Mouse (Mus musculus): ENCODE results near the gene BC049762. TPM values are rescaled to one million over a fixed set of nuclear protein-coding genes. Genes with fewer than 3 reads are reported as not detected.

Gene BC049762
- polyA plus RNA-seq, 1 experiment from 2014 or later: 0.36 TPM

DNA sequence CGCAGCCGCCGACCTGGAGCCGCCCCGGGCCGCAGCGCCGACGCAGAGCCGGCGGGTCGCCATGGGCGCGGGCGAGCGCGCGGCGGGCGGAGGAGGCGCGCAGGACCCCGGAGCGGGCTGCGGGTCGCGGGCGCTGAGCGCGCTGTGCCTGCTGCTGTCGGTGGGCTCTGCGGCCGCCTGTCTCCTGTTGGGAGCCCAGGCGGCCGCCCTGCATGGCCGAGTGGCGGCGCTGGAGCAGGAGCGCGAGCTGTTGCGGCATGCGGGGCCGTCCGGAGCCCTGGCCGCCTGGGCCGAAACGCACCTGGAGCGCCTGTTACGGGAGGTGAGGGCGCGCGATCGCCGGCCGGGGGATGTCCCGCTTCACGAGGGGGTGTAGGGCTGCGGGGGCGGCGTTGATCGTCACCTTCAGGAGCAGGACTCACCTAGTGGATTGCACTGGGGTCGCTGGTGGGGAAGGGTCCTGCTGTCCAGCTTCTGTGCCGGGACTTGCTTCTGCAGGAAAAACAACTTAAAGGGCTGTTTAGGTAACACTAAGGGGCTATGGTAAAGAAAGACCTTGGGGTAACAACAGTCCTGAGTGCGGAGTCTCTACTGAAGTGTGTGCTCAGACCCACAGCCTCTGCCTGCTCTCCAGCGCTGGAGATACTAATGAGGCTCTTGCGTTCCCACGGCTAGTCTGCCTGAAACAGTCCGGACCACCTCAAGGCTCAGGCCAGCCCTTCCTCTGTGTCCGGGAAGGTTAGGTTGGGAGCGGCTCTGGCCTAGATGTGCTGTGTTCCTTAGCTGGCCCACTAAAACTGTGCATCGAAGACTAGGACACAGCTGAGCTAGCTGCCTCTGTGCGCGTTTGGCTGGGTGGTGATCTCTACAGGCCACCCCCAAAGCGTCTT, 27.5 kb upstream of the BC049762 start:
- WGBS (ENCODE audit: insufficient replicate concordance): 2% methylated on average over 49 of the region's 74 CpGs
- 0 out of 2 replicates have a peak overlapping the region, but pooled peaks have one; percentile 54 for H3K27ac ChIP-seq (ENCODE audit: low read depth, low read length)

DNA sequence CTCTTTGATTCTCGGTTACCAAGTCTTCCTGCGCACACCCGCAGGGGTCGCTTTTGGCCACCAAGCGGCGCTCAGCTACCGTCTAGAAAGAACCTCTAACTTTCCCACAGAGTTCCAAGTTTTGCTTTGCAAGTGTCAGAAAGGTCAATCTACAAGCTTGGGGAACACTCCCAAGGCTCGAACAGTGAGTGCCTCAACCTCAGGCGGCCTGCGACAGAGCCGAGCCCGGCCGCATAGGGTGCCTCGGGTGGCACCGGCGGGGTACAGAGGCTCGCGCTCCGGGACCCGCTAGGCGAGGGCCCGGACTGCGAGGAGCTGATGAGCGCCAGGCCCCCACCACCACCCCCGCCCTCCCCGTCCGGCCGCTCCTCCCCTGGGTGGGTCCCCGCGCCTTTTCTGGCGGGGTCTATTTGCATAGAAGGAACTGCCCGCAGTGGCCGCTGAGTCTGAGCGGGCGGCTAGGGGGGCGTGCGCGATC, 26.8 kb upstream of the BC049762 start, which contains the start of gene Col23a1:
Gene Col23a1 (plus strand): TSS at position 357 of the 478 bp plus-strand sequence.
- peak within 1 kb of the TSS; percentile 88 for H3K4me2 ChIP-seq
- H3K27ac ChIP-seq (ENCODE audit: low read depth, low read length): peak within 1 kb of the TSS; percentile 54

More for the DNA sequence above, 27.5 kb upstream of the BC049762 start:
- Histone ChIP-seq H3K36me3 (ENCODE audit: control insufficient read depth, insufficient read depth, low read length) (no peaks in the 10 kb centered on the region), H3K4me1 (ENCODE audit: control insufficient read depth, insufficient read depth, low read length) (no peaks in the 10 kb centered on the region), H3K9ac (ENCODE audit: low read depth, low read length) (peak overlapping the region; percentile 64), H3K9me3 (replicated peaks; ENCODE audit: control insufficient read depth, low read length) (no peaks in the 10 kb centered on the region), H3K4me3 (ENCODE audit: low read depth, low read length) (peak overlapping the region; percentile 69), H3K4me2 (peak overlapping the region; percentile 88), H3K27me3 (ENCODE audit: control insufficient read depth, insufficient read depth, low read length) (peaks cover 9% of the 10 kb centered on the region; the same call in 1 of the 2 replicates)
- ATAC-seq (replicated peaks; ENCODE audit: insufficient number of reproducible peaks, low FRiP score, low TSS enrichment): peak; percentile 71

DNA sequence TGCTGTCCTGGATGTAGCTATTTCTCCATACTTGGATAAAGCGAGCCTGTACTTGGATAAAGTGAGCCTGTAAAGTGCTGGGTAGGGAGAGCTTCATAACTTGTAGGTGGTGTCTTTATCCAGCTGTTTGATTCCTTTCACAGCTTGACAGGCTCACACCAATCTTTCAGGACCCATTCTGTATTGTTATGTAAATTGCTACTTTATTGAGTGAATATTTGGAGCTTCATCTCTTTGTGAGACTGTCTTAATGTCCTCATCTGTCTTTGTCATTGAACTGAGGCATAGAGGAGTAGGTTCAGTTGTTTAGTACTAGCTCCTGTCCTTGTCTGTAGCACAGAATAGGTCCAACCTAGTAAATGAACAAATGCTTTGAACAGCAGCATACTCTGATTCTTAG, 11.6 kb upstream of the BC049762 start:
- no peak overlapping the region for H3K9ac ChIP-seq (ENCODE audit: low read depth, low read length)
- no peaks in the 10 kb centered on the region for H3K9me3 ChIP-seq (replicated peaks; ENCODE audit: control insufficient read depth, low read length)
- H3K36me3 ChIP-seq (ENCODE audit: control insufficient read depth, insufficient read depth, low read length): peaks cover 36% of the 10 kb centered on the region
- no peak for ATAC-seq (replicated peaks; ENCODE audit: insufficient number of reproducible peaks, low FRiP score, low TSS enrichment)
- H3K27me3 ChIP-seq (ENCODE audit: control insufficient read depth, insufficient read depth, low read length): no peaks in the 10 kb centered on the region
- H3K4me2 ChIP-seq: no peak overlapping the region
- no peaks in the 10 kb centered on the region for H3K4me1 ChIP-seq (ENCODE audit: control insufficient read depth, insufficient read depth, low read length)
- H3K27ac ChIP-seq (ENCODE audit: low read depth, low read length): no peak overlapping the region
- H3K4me3 ChIP-seq (ENCODE audit: low read depth, low read length): no peak overlapping the region
- WGBS (ENCODE audit: insufficient replicate concordance): 90% methylated on average over 1 of the region's 1 CpGs

More for the DNA sequence above, 26.8 kb upstream of the BC049762 start, which contains the start of gene Col23a1:
- Histone ChIP-seq H3K36me3 (ENCODE audit: control insufficient read depth, insufficient read depth, low read length) (no peaks in the 10 kb centered on the region), H3K4me1 (ENCODE audit: control insufficient read depth, insufficient read depth, low read length) (no peaks in the 10 kb centered on the region), H3K9ac (ENCODE audit: low read depth, low read length) (peak within 1 kb of the TSS; percentile 64), H3K4me3 (ENCODE audit: low read depth, low read length) (peak within 1 kb of the TSS; percentile 69), H3K27me3 (ENCODE audit: control insufficient read depth, insufficient read depth, low read length) (peaks cover 9% of the 10 kb centered on the region; the same call in 1 of the 2 replicates), H3K9me3 (replicated peaks; ENCODE audit: control insufficient read depth, low read length) (no peaks in the 10 kb centered on the region)
- under 1% methylated on average over 29 of the region's 38 CpGs for WGBS (ENCODE audit: insufficient replicate concordance)
- peak; percentile 88 for ATAC-seq (replicated peaks; ENCODE audit: insufficient number of reproducible peaks, low FRiP score, low TSS enrichment)

DNA sequence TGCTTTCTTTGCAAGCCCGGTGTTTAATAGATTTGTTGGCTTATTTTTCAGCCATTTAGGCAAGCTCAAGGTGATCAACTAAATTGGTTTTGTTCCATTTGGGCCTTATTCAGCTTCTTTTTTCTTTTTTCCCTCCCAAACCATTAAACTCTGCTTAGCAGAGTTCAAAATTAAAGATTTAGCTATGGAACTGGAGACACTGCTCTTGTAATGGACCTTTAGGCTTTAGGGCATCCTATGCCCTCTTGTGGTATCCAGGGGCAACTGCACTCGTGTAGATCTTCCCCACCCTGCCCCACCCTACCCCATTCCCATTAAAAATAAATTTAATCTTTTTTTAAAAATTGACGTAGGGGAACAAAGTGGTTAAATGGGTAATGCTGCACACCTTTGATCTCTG, 2.5 kb upstream of the BC049762 start:
- no peak for ATAC-seq (replicated peaks; ENCODE audit: insufficient number of reproducible peaks, low FRiP score, low TSS enrichment)
- peak overlapping the region; percentile 94 for H3K4me2 ChIP-seq
- H3K4me1 ChIP-seq (ENCODE audit: control insufficient read depth, insufficient read depth, low read length): peaks cover 9% of the 10 kb centered on the region; the same call in 1 of the 2 replicates
- H3K9me3 ChIP-seq (replicated peaks; ENCODE audit: control insufficient read depth, low read length): no peaks in the 10 kb centered on the region
- H3K27me3 ChIP-seq (ENCODE audit: control insufficient read depth, insufficient read depth, low read length): no peaks in the 10 kb centered on the region
- peaks cover 3% of the 10 kb centered on the region for H3K36me3 ChIP-seq (ENCODE audit: control insufficient read depth, insufficient read depth, low read length)
- no peak overlapping the region for H3K9ac ChIP-seq (ENCODE audit: low read depth, low read length)
- H3K4me3 ChIP-seq (ENCODE audit: low read depth, low read length): peak overlapping the region; percentile 97; the same call in 1 of the 2 replicates
- WGBS (ENCODE audit: insufficient replicate concordance): 58% methylated on average over 3 of the region's 3 CpGs
- no peak overlapping the region for H3K27ac ChIP-seq (ENCODE audit: low read depth, low read length)

DNA sequence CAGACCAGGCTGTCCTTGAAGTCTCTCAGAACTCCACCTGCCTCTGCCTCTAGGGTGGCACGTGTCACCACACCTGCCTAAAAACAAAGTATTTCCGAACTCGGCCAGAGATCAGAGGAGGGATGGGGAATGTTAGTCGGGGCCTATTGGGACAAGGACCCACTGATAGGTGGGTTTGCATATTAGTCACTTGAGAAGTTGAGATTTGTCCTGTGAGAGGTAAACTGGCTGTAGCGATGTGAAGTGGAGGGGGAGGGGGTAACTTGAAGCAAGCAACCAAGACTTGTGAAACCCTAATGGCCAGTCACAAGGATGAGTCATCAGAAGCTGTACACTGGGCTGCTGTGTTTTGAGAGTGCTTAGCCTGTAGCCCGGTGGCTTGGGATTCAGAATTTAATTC, 1.5 kb upstream of the BC049762 start:
- peak overlapping the region; percentile 97 for H3K4me3 ChIP-seq (ENCODE audit: low read depth, low read length)
- no peaks in the 10 kb centered on the region for H3K36me3 ChIP-seq (ENCODE audit: control insufficient read depth, insufficient read depth, low read length)
- H3K27me3 ChIP-seq (ENCODE audit: control insufficient read depth, insufficient read depth, low read length): no peaks in the 10 kb centered on the region
- H3K9me3 ChIP-seq (replicated peaks; ENCODE audit: control insufficient read depth, low read length): no peaks in the 10 kb centered on the region
- peak overlapping the region; percentile 94 for H3K4me2 ChIP-seq
- peak overlapping the region; percentile 99; the same call in 1 of the 2 replicates for H3K9ac ChIP-seq (ENCODE audit: low read depth, low read length)
- no peak overlapping the region for H3K27ac ChIP-seq (ENCODE audit: low read depth, low read length)
- 10% methylated on average over 6 of the region's 6 CpGs for WGBS (ENCODE audit: insufficient replicate concordance)
- H3K4me1 ChIP-seq (ENCODE audit: control insufficient read depth, insufficient read depth, low read length): peaks cover 9% of the 10 kb centered on the region; the same call in 1 of the 2 replicates
- no peak for ATAC-seq (replicated peaks; ENCODE audit: insufficient number of reproducible peaks, low FRiP score, low TSS enrichment)

DNA sequence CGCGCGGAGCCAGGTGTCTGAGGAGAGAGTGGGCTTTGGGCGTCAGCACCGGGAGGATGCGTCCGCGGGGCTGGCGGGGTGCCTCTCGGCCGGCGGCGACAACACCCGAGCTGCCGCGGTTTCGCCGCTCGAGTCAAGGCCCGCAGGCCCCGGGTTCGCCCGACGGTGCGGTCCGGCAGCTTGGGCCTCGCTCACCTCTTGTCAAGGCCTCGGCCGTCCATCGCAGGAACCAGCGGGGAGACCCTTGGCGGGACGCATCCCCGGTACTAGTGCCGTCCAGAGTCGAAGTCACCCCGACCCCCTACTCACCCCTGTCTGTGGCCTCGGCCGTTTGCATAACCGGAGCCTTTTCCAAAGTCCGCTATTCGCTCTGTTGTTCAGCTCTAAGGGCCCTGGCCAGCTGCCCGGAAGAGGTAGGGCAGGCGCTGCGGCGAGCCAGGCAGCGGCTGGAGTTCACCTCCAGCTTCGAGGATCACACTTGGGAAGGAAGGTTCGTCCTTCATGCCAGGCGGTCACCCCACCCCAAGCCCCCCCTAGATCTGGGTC, 513 bp upstream of the BC049762 start:
- H3K4me2 ChIP-seq: peak overlapping the region; percentile 94
- H3K27ac ChIP-seq (ENCODE audit: low read depth, low read length): peak overlapping the region; percentile 95
- WGBS (ENCODE audit: insufficient replicate concordance): under 1% methylated on average over 48 of the region's 50 CpGs
- H3K9me3 ChIP-seq (replicated peaks; ENCODE audit: control insufficient read depth, low read length): no peaks in the 10 kb centered on the region
- ATAC-seq (replicated peaks; ENCODE audit: insufficient number of reproducible peaks, low FRiP score, low TSS enrichment): peak; percentile 53
- peak overlapping the region; percentile 97 for H3K4me3 ChIP-seq (ENCODE audit: low read depth, low read length)
- no peaks in the 10 kb centered on the region for H3K36me3 ChIP-seq (ENCODE audit: control insufficient read depth, insufficient read depth, low read length)
- no peaks in the 10 kb centered on the region for H3K27me3 ChIP-seq (ENCODE audit: control insufficient read depth, insufficient read depth, low read length)
- peaks cover 9% of the 10 kb centered on the region; the same call in 1 of the 2 replicates for H3K4me1 ChIP-seq (ENCODE audit: control insufficient read depth, insufficient read depth, low read length)
- peak overlapping the region; percentile 99 for H3K9ac ChIP-seq (ENCODE audit: low read depth, low read length)

- Histone ChIP-seq H3K9me3 (replicated peaks; ENCODE audit: control insufficient read depth, low read length) (no peaks in the 10 kb centered on the region), H3K4me2 (peak within 1 kb of the TSS; percentile 94), H3K4me3 (ENCODE audit: low read depth, low read length) (peak within 1 kb of the TSS; percentile 97), H3K4me1 (ENCODE audit: control insufficient read depth, insufficient read depth, low read length) (peaks cover 9% of the 10 kb centered on the region; the same call in 1 of the 2 replicates), H3K27me3 (ENCODE audit: control insufficient read depth, insufficient read depth, low read length) (no peaks in the 10 kb centered on the region), H3K9ac (ENCODE audit: low read depth, low read length) (peak within 1 kb of the TSS; percentile 99), H3K36me3 (ENCODE audit: control insufficient read depth, insufficient read depth, low read length) (no peaks in the 10 kb centered on the region), H3K27ac (ENCODE audit: low read depth, low read length) (peak within 1 kb of the TSS; percentile 95)
- no peak for ATAC-seq (replicated peaks; ENCODE audit: insufficient number of reproducible peaks, low FRiP score, low TSS enrichment)
- WGBS (ENCODE audit: insufficient replicate concordance): 79% methylated on average over 3 of the region's 3 CpGs
Observed at GRCm38 (mm10) chr11:51261680-51262219, 1.1 kb downstream of the BC049762 start, which contains the start of gene Clk4. Gene Clk4, plus strand, starts transcription at chr11:51261730.

DNA sequence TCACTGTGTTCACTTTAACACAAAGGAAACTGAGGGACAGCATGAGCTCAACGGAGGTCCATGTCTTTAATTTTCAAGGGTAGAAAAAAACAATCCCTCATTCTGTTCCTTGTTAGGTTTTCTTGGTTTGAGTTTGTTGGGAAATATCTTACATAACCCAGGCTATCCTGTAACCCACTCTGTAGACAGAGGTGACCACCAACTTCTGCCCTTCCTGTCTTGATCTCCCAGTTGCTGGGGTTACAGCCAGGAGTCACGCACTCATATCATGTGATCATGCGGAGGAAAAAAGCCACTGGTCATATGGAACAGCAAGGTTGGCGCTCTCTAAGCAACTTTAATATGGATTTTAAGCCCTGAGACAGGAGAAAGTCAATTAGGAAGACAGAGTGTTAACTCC, 5.8 kb downstream of the BC049762 start:
- H3K4me2 ChIP-seq: no peak overlapping the region
- 85% methylated on average over 4 of the region's 4 CpGs for WGBS (ENCODE audit: insufficient replicate concordance)
- H3K4me3 ChIP-seq (ENCODE audit: low read depth, low read length): no peak overlapping the region
- no peaks in the 10 kb centered on the region for H3K4me1 ChIP-seq (ENCODE audit: control insufficient read depth, insufficient read depth, low read length)
- H3K27me3 ChIP-seq (ENCODE audit: control insufficient read depth, insufficient read depth, low read length): no peaks in the 10 kb centered on the region
- no peak overlapping the region for H3K9ac ChIP-seq (ENCODE audit: low read depth, low read length)
- no peak overlapping the region for H3K27ac ChIP-seq (ENCODE audit: low read depth, low read length)
- no peak for ATAC-seq (replicated peaks; ENCODE audit: insufficient number of reproducible peaks, low FRiP score, low TSS enrichment)
- H3K36me3 ChIP-seq (ENCODE audit: control insufficient read depth, insufficient read depth, low read length): no peaks in the 10 kb centered on the region
- H3K9me3 ChIP-seq (replicated peaks; ENCODE audit: control insufficient read depth, low read length): no peaks in the 10 kb centered on the region
